Mouse (Mus musculus) kidney, embryonic 16.5 days (tissue): ENCODE data around the gene Gm5134. TPM values are rescaled to one million over a fixed set of nuclear protein-coding genes. Genes with fewer than 3 reads are reported as not detected.
A peak's percentile ranks its signal among the peaks of the same experiment; 100 is the strongest.

Source experiments
- ATAC-seq: fragments of 200-750 bp; cut with Nextera tagmentation; 2 replicates; pipeline ENCODE4 v1.8.0; 2017; ENCODE audit warnings: moderate TSS enrichment; ENCODE audit not compliant: low FRiP score, low TSS enrichment
- H3K27ac ChIP-seq: fragments of 300-500 bp; sonication (generic); 2 replicates; pipeline ENCODE4 v1.5.1; 2014; ENCODE audit warnings: low read length
- H3K27me3 ChIP-seq: fragments of 300-500 bp; sonication (generic); 2 replicates; pipeline ENCODE4 v1.6.1; 2014; ENCODE audit warnings: low read length, control low read depth, mixed read lengths; ENCODE audit not compliant: insufficient read depth
- H3K36me3 ChIP-seq: fragments of 300-500 bp; sonication (generic); 2 replicates; pipeline ENCODE4 v1.6.1; 2014; ENCODE audit warnings: low read length, control low read depth, mixed read lengths; ENCODE audit not compliant: insufficient read depth
- H3K4me1 ChIP-seq: fragments of 300-500 bp; sonication (generic); 2 replicates; pipeline ENCODE4 v1.6.1; 2014; ENCODE audit warnings: low read length, control low read depth, mixed read lengths; ENCODE audit not compliant: insufficient read depth
- H3K4me2 ChIP-seq: fragments of 300-500 bp; sonication (generic); replicated peaks from 2 replicates; pipeline ENCODE4 v1.6.1; 2014; ENCODE audit warnings: low read depth, low read length
- H3K4me3 ChIP-seq: fragments of 300-500 bp; sonication (generic); 2 replicates; pipeline ENCODE4 v1.5.1; 2014; ENCODE audit warnings: mild to moderate bottlenecking, low read length
- H3K9ac ChIP-seq: fragments of 300-500 bp; sonication (generic); replicated peaks from 2 replicates; pipeline ENCODE4 v1.6.1; 2014; ENCODE audit warnings: low read length
- H3K9me3 ChIP-seq: fragments of 300-500 bp; sonication (generic); 2 replicates; pipeline ENCODE4 v1.6.1; 2016; ENCODE audit warnings: low read length, control low read depth
- WGBS: fragments of 180-500 bp; shearing (Covaris S2); extraction: QIAGEN DNeasy Blood & Tissue Kit; methylation state at CpG from one replicate; pipeline ENCODE4 v1.1.7; 2014; 5-methylcytosine and 5-hydroxymethylcytosine counted together
- polyA plus RNA-seq: library from polyadenylated mRNA; unstranded; fragments of >200 nt; fragmentation: Nextera tagmentation; extraction: Ambion mirVana; gene quantifications from 2 replicates; pipeline ENCODE4 v1.2.1, GENCODE M21; 2015

Gene Gm5134
- polyA plus RNA-seq, 1 experiment from 2014 or later = not detected

GRCm38 (mm10) chr10:76030496-76030895, 76.2 kb downstream of the Gm5134 start:
- Histone ChIP-seq H3K27me3 (no peaks in the 10 kb centered on the region), H3K9ac (no peak overlapping the region), H3K27ac (no peak overlapping the region), H3K4me1 (peaks cover 23% of the 10 kb centered on the region; the same call in 1 of the 2 replicates), H3K36me3 (peaks cover 7% of the 10 kb centered on the region), H3K4me3 (no peak overlapping the region), H3K4me2 (no peak overlapping the region), H3K9me3 (no peaks in the 10 kb centered on the region)
- WGBS = 77% methylated on average over 5 of the region's 5 CpGs
- ATAC-seq = no peak

GRCm38 (mm10) chr10:76031511-76032401, 77.4 kb downstream of the Gm5134 start:
- peak overlapping the region; percentile 62 for H3K4me3 ChIP-seq
- no peaks in the 10 kb centered on the region for H3K9me3 ChIP-seq
- H3K9ac ChIP-seq = peak overlapping the region; percentile 81
- ATAC-seq = no peak; the same call in 1 of the 2 replicates
- H3K4me2 ChIP-seq = peak overlapping the region; percentile 72
- peak overlapping the region; percentile 78 for H3K27ac ChIP-seq
- peaks cover 15% of the 10 kb centered on the region for H3K36me3 ChIP-seq
- no peaks in the 10 kb centered on the region for H3K27me3 ChIP-seq
- WGBS = 55% methylated on average over 14 of the region's 14 CpGs
- peaks cover 23% of the 10 kb centered on the region; the same call in 1 of the 2 replicates for H3K4me1 ChIP-seq

- Histone ChIP-seq H3K4me3 (peak within 1 kb of the TSS; percentile 62), H3K27me3 (no peaks in the 10 kb centered on the region), H3K9ac (peak within 1 kb of the TSS; percentile 81), H3K4me1 (peaks cover 17% of the 10 kb centered on the region; the same call in 1 of the 2 replicates), H3K36me3 (peaks cover 22% of the 10 kb centered on the region), H3K27ac (peak within 1 kb of the TSS; percentile 78), H3K4me2 (peak within 1 kb of the TSS; percentile 72), H3K9me3 (no peaks in the 10 kb centered on the region)
- peak; percentile 98 for ATAC-seq
- under 1% methylated on average over 57 of the region's 58 CpGs for WGBS
Measured at GRCm38 (mm10) chr10:76032402-76033118, 78.2 kb downstream of the Gm5134 start, which contains the start of gene Zfp280b. Gene Zfp280b (plus strand): TSS chr10:76032650.

- Histone ChIP-seq H3K36me3 (peaks cover 26% of the 10 kb centered on the region), H3K4me2 (peak overlapping the region; percentile 72), H3K4me3 (peak overlapping the region; percentile 62), H3K9me3 (no peaks in the 10 kb centered on the region), H3K27me3 (no peaks in the 10 kb centered on the region), H3K27ac (peak overlapping the region; percentile 78), H3K4me1 (peaks cover 16% of the 10 kb centered on the region; the same call in 1 of the 2 replicates), H3K9ac (peak overlapping the region; percentile 81)
- 15% methylated on average over 7 of the region's 7 CpGs for WGBS
- no peak for ATAC-seq
Measured at GRCm38 (mm10) chr10:76033119-76033455, 78.8 kb downstream of the Gm5134 start.

- H3K4me1 ChIP-seq = peaks cover 12% of the 10 kb centered on the region; the same call in 1 of the 2 replicates
- H3K27me3 ChIP-seq = no peaks in the 10 kb centered on the region
- peak overlapping the region; percentile 72; the same call in 1 of the 2 replicates for H3K4me2 ChIP-seq
- no peak overlapping the region for H3K27ac ChIP-seq
- H3K4me3 ChIP-seq = no peak overlapping the region
- no peak overlapping the region for H3K9ac ChIP-seq
- H3K9me3 ChIP-seq = no peaks in the 10 kb centered on the region
- WGBS = 92% methylated on average over 8 of the region's 8 CpGs
- ATAC-seq = no peak
- peaks cover 37% of the 10 kb centered on the region for H3K36me3 ChIP-seq
Measured at GRCm38 (mm10) chr10:76034001-76034600, 79.8 kb downstream of the Gm5134 start.

- H3K27me3 ChIP-seq = no peaks in the 10 kb centered on the region
- ATAC-seq = no peak
- peaks cover 12% of the 10 kb centered on the region; the same call in 1 of the 2 replicates for H3K4me1 ChIP-seq
- H3K27ac ChIP-seq = no peak overlapping the region
- peaks cover 48% of the 10 kb centered on the region for H3K36me3 ChIP-seq
- H3K4me3 ChIP-seq = no peak overlapping the region
- no peak overlapping the region for H3K9ac ChIP-seq
- H3K9me3 ChIP-seq = no peaks in the 10 kb centered on the region
- no peak overlapping the region for H3K4me2 ChIP-seq
Measured at GRCm38 (mm10) chr10:76035277-76035676, 81.0 kb downstream of the Gm5134 start.

GRCm38 (mm10) chr10:76036962-76037361, 82.6 kb downstream of the Gm5134 start:
- WGBS = 96% methylated on average over 5 of the region's 5 CpGs
- peaks cover 9% of the 10 kb centered on the region; the same call in 1 of the 2 replicates for H3K4me1 ChIP-seq
- no peak overlapping the region for H3K4me3 ChIP-seq
- H3K9ac ChIP-seq = no peak overlapping the region
- no peak overlapping the region for H3K4me2 ChIP-seq
- ATAC-seq = no peak
- no peak overlapping the region for H3K27ac ChIP-seq
- no peaks in the 10 kb centered on the region for H3K9me3 ChIP-seq
- H3K36me3 ChIP-seq = peaks cover 58% of the 10 kb centered on the region
- H3K27me3 ChIP-seq = no peaks in the 10 kb centered on the region

GRCm38 (mm10) chr10:76045343-76045742, 91.0 kb downstream of the Gm5134 start:
- H3K27me3 ChIP-seq = no peaks in the 10 kb centered on the region
- 49% methylated on average over 5 of the region's 5 CpGs for WGBS
- H3K4me1 ChIP-seq = no peaks in the 10 kb centered on the region
- ATAC-seq = no peak
- H3K4me3 ChIP-seq = no peak overlapping the region
- no peak overlapping the region for H3K9ac ChIP-seq
- peaks cover 22% of the 10 kb centered on the region for H3K36me3 ChIP-seq
- H3K4me2 ChIP-seq = no peak overlapping the region
- H3K27ac ChIP-seq = no peak overlapping the region
- no peaks in the 10 kb centered on the region for H3K9me3 ChIP-seq

- whole genome bisulfite sequencing = 11% methylated on average over 1 of the region's 1 CpGs
Measured at GRCm38 (mm10) chr10:76046754-76047153, 92.4 kb downstream of the Gm5134 start.

More at GRCm38 (mm10) chr10:76046754-76047153, 92.4 kb downstream of the Gm5134 start:
- no peak overlapping the region for H3K9ac ChIP-seq
- no peak overlapping the region for H3K4me3 ChIP-seq
- peaks cover 14% of the 10 kb centered on the region; the same call in 1 of the 2 replicates for H3K36me3 ChIP-seq
- H3K4me2 ChIP-seq = no peak overlapping the region
- ATAC-seq = no peak
- no peaks in the 10 kb centered on the region for H3K9me3 ChIP-seq
- H3K27me3 ChIP-seq = no peaks in the 10 kb centered on the region
- no peaks in the 10 kb centered on the region for H3K4me1 ChIP-seq
- no peak overlapping the region for H3K27ac ChIP-seq
